Mouse (Mus musculus) monocyte, adult 5-6 weeks (primary cell): Measurements from ENCODE around the gene 0610010K14Rik. TPM values are rescaled to one million over a fixed set of nuclear protein-coding genes. Genes with fewer than 3 reads are reported as not detected.

Source experiments
- ATAC-seq: fragments of 153-309, 156-312 bp; replicated peaks from 2 replicates; pipeline ENCODE4 v1.8.0; 2017; ENCODE audit warnings: mild to moderate bottlenecking; ENCODE audit not compliant: low TSS enrichment, insufficient number of reproducible peaks, severe bottlenecking, poor library complexity, low FRiP score
- total RNA-seq: library from RNA; stranded (forward); fragments of 200-1000, 200-491, 200-594 nt; gene quantifications from 3 replicates; pipeline ENCODE4 v1.2.3, GENCODE M21; 2017

0610010K14Rik gene
- total RNA-seq, 1 experiment from 2014 or later, result 28.1 TPM

DNA sequence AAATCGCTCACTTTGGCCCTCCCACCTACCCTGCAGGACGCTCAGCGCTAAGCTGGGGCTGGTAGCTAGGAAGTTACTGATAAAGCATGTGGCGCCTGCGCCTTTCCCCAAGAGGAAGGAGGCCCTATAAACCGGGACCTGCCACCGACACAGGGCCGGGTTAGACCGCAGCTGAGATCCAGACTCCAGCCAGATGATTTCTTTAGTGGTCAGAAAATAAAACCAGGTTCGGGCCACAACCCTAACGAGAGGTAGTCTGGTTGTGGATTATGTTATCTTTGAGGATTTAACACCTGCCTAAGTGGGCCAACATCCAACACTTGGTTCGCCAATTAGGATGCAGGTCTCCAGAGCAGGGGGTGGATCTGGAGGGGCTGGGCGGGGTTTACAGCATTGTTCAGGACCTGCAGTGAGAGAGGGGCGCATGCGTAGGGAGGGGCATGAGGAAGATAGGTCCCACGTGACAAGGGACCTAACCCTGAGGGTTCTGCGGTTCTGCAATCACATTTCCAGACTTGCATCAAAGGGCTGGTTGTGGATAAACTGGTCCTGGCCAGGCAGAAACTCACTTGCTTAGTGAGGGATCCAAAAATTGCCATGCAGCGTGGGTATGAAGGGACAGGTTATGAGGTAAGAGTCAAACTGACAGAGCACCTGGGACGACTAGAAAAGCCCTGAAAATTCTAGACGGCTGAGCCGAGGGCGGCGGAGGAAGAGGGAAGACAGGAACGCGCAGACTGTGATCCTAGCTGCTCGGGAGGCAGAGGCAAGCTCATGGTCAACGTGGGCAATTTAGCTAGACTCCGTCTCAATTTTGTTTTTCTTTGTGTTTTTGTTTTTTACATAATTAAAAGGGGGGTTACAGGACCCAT lies 16.7 kb downstream of the 0610010K14Rik start, which contains the start of gene Slc16a13:
TSS of gene Slc16a13 (minus strand) at position 334 of the 872 bp plus-strand sequence.
- peak; percentile 91 for ATAC-seq

DNA sequence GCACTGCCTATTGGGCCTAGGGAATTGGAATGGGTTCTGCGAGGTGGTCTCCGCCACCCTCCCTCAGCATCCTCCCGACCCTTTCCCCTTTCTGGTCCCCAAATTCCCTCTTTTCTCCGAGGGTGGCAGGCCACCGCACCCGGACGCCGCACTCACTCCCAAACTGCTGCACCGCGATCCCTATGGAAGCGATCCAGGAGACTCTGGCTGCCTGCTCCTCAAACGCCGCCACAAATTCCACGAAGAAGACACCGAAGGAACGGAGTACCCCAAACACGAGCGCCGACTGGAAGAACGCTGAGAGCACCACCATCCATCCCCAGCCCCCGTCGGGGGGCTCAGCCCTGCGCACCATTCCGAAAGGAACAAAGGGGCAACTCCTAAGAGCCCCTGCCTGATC lies 17.4 kb downstream of the 0610010K14Rik start:
- no peak; the same call in 1 of the 2 replicates for ATAC-seq

DNA sequence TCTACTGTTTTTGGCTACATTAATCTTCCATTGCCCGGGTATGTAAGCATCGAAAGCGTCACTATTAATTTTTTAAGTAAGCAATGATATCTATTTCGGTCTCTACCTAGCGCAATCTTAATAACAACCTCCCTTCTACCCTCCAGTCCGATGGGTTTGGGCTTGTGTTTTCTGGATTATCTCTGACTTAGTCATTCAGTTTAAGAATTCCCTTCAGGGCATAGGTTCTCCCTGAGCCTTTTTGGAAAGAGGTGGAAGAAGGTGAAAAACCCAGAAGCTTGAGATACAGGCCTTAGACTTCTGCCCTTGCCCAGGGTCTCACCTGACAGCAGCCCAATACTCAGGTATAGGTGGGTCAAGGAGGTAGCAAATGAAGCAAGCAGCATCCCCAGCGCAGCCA lies 17.8 kb downstream of the 0610010K14Rik start:
- ATAC-seq, result no peak

DNA sequence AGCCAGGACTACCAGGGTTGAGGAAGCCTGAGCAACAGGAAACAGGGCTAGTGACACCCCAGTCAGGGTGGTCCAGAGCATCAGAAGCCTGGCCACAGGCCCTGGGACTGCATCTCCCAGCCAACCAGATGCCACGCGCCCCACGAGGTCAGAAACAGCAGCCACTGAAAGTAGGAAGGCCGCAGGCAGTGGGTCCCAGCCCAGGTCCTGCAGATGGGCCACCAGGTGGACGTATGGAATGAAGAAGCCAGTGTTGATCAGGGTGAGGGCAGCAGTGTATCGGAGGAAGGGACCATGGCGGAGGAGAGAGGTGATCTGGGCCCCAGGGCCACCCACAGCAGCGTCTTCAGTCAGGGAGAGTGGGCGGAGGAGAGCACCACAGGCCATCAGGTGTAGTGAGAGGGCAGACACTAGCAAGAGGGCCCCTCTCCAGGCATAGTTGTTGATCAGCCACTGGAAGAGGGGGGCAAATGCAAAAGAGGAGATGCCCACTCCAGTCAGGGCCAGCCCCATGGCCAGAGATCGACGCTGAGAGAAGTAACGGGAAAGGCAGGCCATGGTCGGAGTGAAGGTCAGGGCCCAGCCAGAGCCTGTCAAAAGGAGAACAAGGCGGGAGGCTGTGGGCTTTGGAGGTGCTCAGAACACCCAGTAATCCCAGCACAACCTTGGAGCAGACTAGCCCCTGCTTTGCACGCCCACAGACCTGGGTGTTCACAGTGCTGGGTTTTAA lies 18.8 kb downstream of the 0610010K14Rik start:
- ATAC-seq, result no peak

DNA sequence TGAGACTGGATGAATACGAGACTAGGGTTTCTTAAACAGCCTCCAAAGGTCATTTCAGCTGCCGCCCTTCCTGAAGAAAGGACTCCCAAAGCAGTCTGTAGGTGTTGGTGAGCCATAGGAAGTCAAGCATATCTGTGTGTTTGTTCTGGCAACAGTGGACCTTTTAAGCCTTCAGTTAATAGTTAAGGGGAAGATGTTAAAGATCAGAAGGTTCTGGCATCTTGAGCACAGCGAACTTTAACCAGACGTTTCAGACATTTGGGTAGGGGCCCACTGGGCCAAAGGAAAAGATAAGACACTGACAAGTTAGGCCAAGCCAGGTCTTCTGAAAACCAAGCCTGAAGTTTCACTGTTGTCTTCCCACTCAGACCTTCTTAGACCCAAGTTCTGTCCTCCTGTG lies 19.7 kb downstream of the 0610010K14Rik start:
- no peak for ATAC-seq

DNA sequence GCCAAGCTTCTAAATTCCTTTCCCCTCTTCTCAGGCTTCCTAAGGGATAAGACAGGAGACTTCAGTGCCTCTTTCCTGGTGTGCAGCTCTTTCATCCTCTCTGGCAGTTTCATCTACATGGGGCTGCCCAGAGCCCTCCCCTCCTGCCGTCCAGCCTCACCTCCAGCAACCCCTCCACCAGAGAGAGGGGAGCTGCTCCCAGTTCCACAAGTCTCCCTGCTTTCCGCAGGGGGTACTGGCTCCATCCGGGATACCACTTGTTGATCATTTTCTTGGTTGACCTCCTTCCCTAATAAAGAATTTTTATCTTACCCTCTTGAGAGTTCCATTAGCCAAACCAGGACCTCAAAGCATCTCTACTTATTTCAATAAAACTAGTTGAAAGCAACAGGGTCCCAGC lies 21.6 kb downstream of the 0610010K14Rik start:
- ATAC-seq, result no peak

DNA sequence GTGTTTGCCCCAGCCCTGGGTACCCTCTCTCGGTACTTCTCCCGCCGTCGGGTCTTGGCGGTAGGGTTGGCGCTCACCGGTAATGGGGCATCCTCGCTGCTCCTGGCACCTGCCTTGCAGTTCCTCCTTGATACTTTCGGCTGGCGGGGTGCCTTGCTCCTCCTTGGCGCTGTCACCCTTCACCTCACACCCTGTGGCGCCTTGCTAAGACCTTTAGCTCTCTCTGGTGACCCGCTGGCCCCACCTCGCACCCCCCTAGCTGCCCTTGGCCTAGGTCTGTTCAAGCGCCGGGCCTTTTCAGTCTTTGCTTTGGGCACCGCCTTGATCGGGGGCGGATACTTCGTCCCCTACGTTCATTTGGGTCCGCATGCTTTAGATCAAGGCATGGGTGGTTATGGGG lies 22.4 kb downstream of the 0610010K14Rik start:
- ATAC-seq, result no peak

DNA sequence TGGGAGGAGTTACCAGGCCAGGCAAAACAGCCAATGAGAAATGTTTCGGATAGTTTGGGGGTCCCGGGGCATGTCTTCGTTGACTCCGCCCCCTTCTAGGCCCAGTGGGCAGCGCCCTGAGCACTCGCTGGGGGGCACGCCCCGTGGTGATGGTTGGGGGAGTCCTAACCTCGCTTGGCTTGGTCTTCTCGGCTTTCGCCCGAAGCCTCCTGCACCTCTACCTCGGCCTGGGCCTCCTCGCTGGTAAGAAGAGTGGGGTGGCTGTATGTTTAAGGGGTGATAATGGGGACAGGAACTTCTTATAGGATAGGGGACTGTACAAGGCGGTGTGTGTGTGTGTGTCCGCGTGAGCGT lies 22.9 kb downstream of the 0610010K14Rik start:
- no peak for ATAC-seq

DNA sequence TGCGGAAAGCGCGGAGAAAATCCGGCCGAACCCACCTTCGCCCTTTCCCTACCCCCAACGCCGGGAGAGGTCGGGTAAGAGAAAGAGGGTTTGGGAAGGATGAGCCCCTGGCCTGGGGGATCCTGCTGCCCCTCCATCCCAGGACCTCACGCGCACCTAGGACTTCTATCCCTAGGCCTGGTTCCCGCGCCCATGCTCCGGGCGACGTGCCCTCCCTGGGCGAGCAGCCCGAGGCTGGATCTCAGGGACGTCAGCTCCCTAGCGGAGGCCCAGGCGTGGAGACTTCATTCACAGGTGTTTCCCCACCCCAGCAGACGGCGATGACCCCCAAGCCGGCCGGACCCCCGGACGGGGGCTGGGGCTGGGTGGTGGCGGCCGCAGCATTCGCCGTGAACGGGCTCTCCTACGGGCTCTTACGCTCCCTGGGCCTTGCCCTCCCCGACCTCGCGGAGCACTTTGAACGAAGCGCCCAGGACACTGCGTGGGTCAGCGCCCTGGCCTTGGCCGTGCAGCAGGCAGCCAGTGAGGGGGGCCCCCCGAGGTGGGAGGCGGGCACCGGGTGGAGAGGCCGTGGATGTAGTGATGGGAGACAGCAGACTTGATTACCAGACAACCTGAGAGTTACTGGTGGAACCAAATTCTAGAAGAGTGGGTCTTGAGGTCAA lies 23.4 kb downstream of the 0610010K14Rik start:
- no peak for ATAC-seq

DNA sequence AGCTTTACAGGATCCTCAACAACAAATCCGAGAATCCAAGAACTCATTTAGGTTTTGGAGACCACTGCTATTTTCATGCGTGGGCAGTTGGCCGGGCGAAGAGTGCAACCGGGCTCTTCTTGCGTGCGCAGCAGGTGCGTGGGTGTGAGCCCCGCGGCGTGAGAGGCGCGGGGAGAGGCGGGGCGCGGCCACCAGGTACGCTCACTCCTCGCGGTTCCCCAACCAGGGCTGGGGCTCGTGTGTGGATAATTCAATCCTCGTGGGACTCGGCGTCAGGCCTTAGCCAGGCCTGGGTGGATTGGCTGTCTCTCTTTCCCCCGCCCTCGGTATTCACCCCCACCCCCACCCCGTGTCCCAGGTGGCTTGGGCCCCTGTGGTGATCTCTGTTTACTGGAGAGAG lies 24.0 kb downstream of the 0610010K14Rik start:
- no peak for ATAC-seq

DNA sequence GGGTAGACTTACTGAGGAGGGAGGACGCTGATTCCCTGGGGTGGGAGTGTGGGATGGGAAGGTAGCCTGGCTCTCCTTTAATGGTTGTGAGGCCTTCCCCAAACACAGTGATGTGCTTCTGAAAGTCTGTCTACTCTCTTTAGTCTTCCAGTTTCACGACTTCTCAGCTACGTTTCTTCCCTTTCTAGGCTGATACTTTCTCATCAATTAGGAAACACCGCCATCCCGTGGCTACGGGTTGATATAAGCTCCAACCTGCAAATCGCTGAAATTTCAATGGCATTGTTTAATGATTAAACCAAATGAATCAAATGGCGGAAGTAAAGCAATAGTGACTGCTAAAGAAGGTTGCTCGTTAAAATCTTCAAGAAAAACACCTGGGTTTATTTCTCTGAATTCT lies 24.8 kb downstream of the 0610010K14Rik start:
- ATAC-seq, result no peak; the same call in 1 of the 2 replicates

DNA sequence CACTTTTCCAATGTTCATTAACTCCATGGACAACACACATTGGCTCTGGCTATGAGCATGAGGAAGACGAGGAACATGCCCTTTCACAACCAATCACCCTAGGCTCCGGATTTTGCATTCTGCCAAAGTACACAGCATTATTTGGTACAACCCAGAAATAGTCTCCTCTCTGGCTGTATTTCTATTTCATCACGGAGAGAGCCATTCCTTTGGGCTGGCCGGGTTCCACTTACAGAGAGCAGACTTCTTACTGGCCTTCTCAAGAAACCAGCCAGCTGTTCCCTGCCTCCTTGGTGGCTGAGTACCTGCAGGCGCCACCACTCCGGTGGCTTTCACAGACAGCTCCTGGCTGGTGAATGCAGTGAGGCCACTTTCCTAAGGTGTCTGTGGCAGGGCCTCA lies 25.3 kb downstream of the 0610010K14Rik start, which contains the start of gene Slc16a11:
TSS of gene Slc16a11 (plus strand) at position 330 of the 400 bp plus-strand sequence.
- no peak for ATAC-seq

DNA sequence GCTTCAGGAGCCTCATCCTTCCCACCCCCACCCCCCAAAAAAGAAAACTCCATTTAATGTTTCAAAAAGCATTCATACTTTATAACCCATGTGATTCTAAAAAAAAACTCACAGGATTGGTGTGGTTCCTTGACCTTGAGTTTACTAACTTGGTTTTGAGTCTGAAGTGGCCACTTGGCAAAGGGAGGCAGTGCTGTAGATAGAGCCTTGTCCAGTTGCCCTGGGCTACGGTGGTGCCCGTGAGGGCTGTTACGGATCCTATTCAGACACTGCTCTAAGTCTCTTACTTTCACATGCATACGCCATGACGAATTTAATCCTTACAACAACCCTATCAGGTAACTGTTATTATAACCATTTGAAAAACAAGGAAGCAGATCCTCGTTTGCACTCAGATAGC lies 25.7 kb downstream of the 0610010K14Rik start:
- no peak for ATAC-seq

DNA sequence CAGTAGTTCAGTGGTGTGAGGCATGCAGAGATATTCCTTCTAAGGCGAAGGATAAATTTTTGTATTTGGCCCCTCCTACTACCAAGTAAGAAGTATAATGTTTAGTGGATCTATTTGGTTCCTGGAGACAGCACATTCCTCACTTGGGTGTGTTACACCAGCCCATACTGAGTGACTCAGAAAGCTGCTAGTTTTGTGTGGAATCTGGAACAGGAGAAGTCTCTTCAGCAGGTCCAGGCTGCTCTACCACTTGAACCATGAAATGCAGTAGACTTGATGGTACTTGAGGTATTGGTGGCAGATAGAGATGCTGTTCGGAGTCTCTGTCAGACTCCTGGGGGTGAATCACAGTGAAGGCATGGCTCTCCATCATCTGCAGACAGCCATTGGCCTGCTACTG lies 27.0 kb downstream of the 0610010K14Rik start:
- ATAC-seq, result no peak

DNA sequence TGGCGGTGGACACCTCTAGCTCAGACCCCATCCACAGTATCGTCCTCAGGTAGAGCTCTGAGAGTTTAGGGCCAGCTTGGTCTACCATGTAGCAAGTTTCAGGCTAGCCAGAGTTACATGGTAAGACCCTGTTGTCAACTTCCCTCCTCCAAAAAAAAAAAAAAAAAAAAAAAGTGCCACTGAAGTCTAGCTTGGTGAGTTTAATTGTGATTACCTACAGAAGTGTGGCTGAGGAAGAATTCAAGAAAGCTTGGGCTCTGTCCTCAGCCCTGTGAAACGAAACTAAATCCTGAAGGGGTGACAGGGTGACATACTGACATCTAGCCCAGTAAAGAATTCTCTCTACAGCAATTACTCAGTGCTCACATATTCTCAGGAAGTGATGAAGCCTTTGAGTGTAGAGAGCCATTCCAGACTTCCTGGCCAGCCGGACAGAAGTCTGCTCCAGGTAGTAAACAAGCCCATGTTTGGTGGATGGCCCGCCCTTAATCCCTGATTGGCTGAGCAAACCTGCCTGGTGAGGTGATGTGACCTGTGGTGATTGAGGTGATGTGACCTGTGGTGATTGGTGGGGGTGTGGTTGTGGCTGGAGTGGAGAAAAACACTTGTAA lies 28.8 kb downstream of the 0610010K14Rik start:
- no peak for ATAC-seq

DNA sequence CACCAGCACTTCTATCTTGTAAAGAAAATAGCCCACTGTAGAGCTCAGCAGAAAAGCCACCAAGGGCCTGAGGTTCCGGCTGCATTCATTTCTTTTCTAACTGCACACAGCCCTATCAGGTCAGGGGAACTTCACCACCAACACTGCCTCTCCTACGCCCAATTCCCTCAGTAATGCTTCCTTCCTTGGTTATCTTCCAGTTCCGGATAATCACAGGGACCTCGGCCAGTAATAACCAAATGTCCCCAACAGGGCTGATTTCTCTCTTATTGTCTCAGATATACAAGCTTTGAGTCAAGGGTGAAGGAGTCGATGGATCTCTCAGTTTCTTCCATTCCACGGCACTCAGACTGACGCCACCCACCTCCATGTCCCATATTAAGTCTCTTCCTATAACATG lies 30.4 kb downstream of the 0610010K14Rik start:
- no peak for ATAC-seq

DNA sequence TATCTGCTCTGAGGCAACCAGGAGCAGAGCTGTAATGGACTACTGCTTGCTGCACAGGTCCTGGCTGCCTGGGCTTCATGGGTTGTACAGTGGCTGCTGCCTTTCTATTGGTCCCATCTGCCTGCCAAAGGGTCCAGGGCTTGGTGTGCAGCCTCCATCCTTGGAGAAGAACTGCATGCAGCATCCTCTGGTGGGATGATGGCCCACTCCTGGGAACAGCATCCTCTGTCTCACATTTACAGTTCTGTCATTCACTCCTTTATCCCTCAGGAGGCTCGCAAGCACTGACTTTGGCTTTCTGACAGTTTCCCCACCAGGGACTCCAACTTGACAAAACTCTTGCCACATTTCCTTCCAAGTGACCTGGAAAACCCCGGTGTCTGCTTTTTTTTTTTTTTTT lies 30.9 kb downstream of the 0610010K14Rik start:
- ATAC-seq, result no peak

DNA sequence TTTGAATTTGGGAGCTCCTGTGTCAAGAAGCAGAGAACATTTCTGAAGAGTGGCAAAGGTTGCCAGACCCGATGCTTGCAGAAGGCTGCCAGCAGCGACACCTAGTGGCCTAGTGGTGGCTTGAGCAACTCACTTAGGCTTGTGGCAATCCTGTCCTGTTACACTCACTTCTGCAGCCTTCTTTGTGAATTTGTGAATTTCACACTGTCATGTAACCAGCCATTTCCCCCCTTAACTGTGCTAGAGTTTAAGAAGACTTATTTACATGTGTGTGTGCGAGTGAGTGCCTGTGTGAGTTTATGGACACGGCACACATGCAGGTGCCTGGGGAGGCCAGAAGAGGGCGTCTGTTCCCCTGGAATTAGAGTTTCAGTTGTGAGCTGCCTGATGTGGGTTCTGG lies 36.0 kb downstream of the 0610010K14Rik start:
- peak; percentile 69 for ATAC-seq

DNA sequence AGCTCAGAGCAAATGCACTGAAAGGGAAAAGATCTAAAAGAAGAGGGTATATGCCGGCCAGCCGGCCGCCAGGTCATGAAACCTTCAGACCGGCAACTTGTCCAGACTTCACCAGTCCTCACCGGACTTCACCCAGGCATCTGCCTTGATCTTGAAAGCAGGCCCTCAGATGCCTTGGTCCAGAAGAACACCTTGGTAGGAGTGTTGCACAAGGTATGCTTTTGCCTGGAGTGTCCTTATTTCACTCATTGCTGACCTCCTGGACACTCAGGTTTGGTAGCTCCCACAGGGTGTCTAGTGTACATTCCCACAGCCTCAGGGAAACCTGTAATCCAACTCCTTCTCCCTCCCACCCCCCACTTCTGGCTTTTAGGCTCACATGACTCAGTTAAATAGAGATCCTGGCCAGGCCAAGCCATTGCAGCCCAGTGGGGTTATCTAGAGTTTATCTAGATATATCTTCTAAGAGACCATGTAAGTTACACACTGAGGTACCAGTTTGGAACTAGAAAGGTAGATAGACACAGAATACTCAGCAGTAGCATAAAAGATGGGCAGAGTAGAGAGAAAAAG lies 37.6 kb downstream of the 0610010K14Rik start:
- no peak for ATAC-seq
